Mouse (Mus musculus): ENCODE measurements at regions not wholly inside any gene's neighbourhood (a gene's known extent, or its start where the extent isn't known, plus 50 kb on each side); places are given as distances from the start of the nearest gene placed in this dataset.

DNA sequence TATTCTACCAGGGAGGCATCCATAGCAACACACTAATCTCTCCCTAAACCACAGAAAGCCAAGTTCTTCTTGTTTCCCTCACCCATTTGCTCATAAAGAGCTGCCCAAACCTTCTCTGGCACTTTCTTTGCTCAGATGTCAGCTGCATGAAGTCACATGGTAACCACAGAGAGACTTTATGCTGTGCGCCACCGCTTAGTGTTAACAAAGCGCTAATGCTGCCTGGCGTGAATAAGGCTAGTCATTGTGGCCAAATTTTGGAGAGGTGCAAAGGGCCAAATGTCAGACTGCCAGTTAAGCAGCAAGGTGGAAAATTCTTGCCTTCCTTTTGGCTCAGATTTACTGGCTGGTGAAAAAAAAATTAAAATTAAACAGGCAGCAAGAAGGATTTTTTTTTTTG is 302.3 kb downstream of the Osr1 start:
- Histone ChIP-seq H3K9me3 (replicated peaks; ENCODE audit: control insufficient read depth, low read length) (no peaks in the 10 kb centered on the region), H3K36me3 (replicated peaks; ENCODE audit: control insufficient read depth, insufficient read depth, low read length) (no peaks in the 10 kb centered on the region), H3K27ac (ENCODE audit: low read depth) (no peak overlapping the region), H3K4me3 (ENCODE audit: low read depth, low read length) (no peak overlapping the region), H3K27me3 (ENCODE audit: control insufficient read depth, insufficient read depth, low read length) (no peaks in the 10 kb centered on the region), H3K4me2 (ENCODE audit: low read depth, low read length) (no peak overlapping the region), H3K9ac (replicated peaks; ENCODE audit: low read depth, low read length) (no peak overlapping the region), H3K4me1 (ENCODE audit: control insufficient read depth, insufficient read depth) (no peaks in the 10 kb centered on the region)
- DNase-seq (ENCODE audit: low spot score) (no peak), ATAC-seq (ENCODE audit: insufficient read depth, low read depth) (no peak)
- no peak for TF ChIP-seq EP300 (IDR thresholded peaks at IDR 0.05; ENCODE audit: low read depth)
- TF ChIP-seq CTCF (IDR thresholded peaks at IDR 0.05; ENCODE audit: low read depth): no peak
- WGBS: 85% methylated on average over 4 of the region's 4 CpGs

DNA sequence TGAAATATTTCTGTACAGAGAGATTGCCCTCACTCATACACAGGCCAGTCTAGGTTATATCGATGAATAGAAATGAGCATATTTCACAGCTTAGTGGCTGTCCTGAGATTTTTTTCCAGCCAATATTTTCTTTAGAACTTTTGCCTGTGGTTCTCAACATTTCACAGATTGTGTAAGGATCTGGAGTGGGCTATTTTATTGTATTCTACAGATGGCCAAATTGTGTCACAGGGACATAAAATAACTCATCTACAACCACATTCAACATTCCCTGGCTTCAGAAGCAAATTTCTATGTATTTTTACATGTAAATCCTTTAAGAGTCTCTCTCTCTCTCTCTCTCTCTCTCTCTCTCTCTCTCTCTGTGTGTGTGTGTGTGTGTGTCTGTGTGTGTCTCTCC is 303.3 kb downstream of the Osr1 start:
- 89% methylated on average over 1 of the region's 1 CpGs for WGBS
- Histone ChIP-seq H3K4me3 (ENCODE audit: low read depth, low read length) (no peak overlapping the region), H3K9me3 (replicated peaks; ENCODE audit: control insufficient read depth, low read length) (no peaks in the 10 kb centered on the region)

DNA sequence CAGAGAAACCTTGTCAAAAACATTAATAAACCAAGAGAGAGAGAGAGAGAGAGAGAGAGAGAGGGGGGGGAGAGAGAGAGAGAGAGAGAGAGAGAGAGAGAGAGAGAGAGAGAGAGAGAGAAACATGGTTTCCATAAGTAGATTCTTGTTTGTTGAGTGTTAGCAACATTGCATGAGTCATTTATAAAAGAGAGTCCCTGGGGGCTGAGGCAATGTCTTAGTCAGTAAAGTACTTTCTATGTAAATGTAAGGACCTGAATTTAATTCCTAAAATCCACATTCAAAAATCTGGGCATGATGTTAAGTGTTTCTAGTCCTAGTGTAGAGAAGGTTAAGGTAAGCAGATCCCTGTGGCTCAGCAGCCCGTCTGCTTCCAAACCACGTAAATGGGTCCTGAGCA is 304.9 kb downstream of the Osr1 start:
- H3K36me3 ChIP-seq (replicated peaks; ENCODE audit: control insufficient read depth, insufficient read depth, low read length): no peaks in the 10 kb centered on the region
- no peaks in the 10 kb centered on the region for H3K27me3 ChIP-seq (ENCODE audit: control insufficient read depth, insufficient read depth, low read length)
- DNase-seq (ENCODE audit: low spot score): no peak
- TF ChIP-seq EP300 (IDR thresholded peaks at IDR 0.05; ENCODE audit: low read depth): no peak
- TF ChIP-seq CTCF (IDR thresholded peaks at IDR 0.05; ENCODE audit: low read depth): no peak
- no peaks in the 10 kb centered on the region for H3K4me1 ChIP-seq (ENCODE audit: control insufficient read depth, insufficient read depth)
- H3K9ac ChIP-seq (replicated peaks; ENCODE audit: low read depth, low read length): no peak overlapping the region
- WGBS: 94% methylated on average over 2 of the region's 2 CpGs
- no peaks in the 10 kb centered on the region for H3K9me3 ChIP-seq (replicated peaks; ENCODE audit: control insufficient read depth, low read length)
- ATAC-seq (ENCODE audit: insufficient read depth, low read depth): no peak
- no peak overlapping the region for H3K4me3 ChIP-seq (ENCODE audit: low read depth, low read length)
- H3K27ac ChIP-seq (ENCODE audit: low read depth): no peak overlapping the region
- no peak overlapping the region for H3K4me2 ChIP-seq (ENCODE audit: low read depth, low read length)

More for the DNA sequence above, 303.3 kb downstream of the Osr1 start:
- no peaks in the 10 kb centered on the region for H3K4me1 ChIP-seq (ENCODE audit: control insufficient read depth, insufficient read depth)
- no peak overlapping the region for H3K9ac ChIP-seq (replicated peaks; ENCODE audit: low read depth, low read length)
- TF ChIP-seq CTCF (IDR thresholded peaks at IDR 0.05; ENCODE audit: low read depth) (no peak), EP300 (IDR thresholded peaks at IDR 0.05; ENCODE audit: low read depth) (no peak)
- H3K27ac ChIP-seq (ENCODE audit: low read depth): no peak overlapping the region
- H3K27me3 ChIP-seq (ENCODE audit: control insufficient read depth, insufficient read depth, low read length): no peaks in the 10 kb centered on the region
- no peak overlapping the region for H3K4me2 ChIP-seq (ENCODE audit: low read depth, low read length)
- DNase-seq (ENCODE audit: low spot score): no peak
- no peaks in the 10 kb centered on the region for H3K36me3 ChIP-seq (replicated peaks; ENCODE audit: control insufficient read depth, insufficient read depth, low read length)
- no peak for ATAC-seq (ENCODE audit: insufficient read depth, low read depth)

DNA sequence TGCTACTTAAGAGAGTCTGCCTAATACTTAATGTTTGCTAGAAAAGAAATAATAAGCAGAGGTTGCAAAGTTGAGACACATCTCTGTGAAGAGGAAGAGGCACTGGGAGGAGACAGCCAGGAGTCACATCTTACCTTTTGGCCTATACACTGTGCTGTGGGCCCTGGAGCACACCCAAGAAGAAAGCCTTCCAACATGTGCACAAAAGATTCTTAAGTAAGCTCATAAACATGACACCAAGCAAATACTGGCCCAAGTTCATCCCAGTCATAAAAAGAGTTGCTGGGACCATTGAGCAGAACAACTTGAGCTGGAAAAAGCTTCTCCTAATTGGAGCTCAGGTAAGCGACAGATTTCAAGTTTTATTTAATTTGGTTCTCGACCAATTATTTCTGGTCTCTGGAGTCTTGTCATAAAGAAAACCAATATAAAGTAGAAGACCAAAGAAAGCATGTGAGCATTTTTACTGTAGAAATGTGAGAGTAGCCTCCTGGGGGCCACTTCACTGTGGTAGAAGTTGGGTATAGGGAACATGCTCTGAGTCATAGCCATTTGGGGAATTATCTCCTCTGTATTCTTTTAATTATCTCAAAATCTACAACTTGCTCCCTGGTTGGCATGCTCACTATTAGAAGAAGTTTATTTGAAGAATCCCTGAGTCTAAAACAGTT is 312.2 kb downstream of the Osr1 start:
- Histone ChIP-seq H3K27ac (ENCODE audit: low read depth) (no peak overlapping the region), H3K4me2 (ENCODE audit: low read depth, low read length) (no peak overlapping the region), H3K4me1 (ENCODE audit: control insufficient read depth, insufficient read depth) (no peaks in the 10 kb centered on the region), H3K36me3 (replicated peaks; ENCODE audit: control insufficient read depth, insufficient read depth, low read length) (no peaks in the 10 kb centered on the region), H3K4me3 (ENCODE audit: low read depth, low read length) (no peak overlapping the region), H3K9ac (replicated peaks; ENCODE audit: low read depth, low read length) (no peak overlapping the region), H3K27me3 (ENCODE audit: control insufficient read depth, insufficient read depth, low read length) (no peaks in the 10 kb centered on the region), H3K9me3 (replicated peaks; ENCODE audit: control insufficient read depth, low read length) (no peaks in the 10 kb centered on the region)
- WGBS: 79% methylated on average over 2 of the region's 2 CpGs
- no peak for ATAC-seq (ENCODE audit: insufficient read depth, low read depth)
- no peak for DNase-seq (ENCODE audit: low spot score)
- TF ChIP-seq CTCF (IDR thresholded peaks at IDR 0.05; ENCODE audit: low read depth): no peak
- no peak for TF ChIP-seq EP300 (IDR thresholded peaks at IDR 0.05; ENCODE audit: low read depth)

DNA sequence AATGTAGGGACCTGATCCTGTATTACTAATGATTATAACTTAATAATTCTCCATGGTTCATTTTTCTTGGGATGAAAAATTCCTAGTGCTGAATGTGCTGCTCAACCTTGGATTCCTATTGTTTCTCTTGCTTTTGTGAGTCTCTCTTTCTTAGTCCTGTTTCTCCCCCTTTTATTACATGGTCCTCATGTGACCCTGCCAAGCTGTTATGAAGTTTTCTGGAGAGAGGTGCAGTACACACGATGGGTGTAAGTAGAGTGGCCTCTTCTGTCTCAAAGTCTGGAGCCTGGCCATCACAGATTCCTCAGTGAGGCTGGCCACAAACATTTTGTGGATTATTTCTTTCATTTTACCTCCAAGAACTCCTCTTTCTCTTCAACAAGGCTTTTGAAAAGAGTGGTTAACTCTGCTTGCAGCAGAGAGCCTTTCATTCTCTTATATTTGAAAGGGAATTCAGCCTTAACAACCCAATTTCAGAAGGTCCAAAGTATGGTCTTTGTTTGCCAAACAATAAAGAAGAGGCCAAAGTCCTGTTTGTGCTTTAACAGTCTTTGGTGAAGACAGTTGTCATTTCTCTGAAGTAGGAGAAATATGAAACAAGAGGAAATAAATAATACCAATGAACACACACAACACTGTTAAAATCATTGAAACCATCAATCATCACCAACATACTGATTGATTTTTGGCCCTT is 313.3 kb downstream of the Osr1 start:
- H3K4me1 ChIP-seq (ENCODE audit: control insufficient read depth, insufficient read depth): no peaks in the 10 kb centered on the region
- no peak overlapping the region for H3K9ac ChIP-seq (replicated peaks; ENCODE audit: low read depth, low read length)
- no peak overlapping the region for H3K27ac ChIP-seq (ENCODE audit: low read depth)
- H3K36me3 ChIP-seq (replicated peaks; ENCODE audit: control insufficient read depth, insufficient read depth, low read length): no peaks in the 10 kb centered on the region
- H3K4me3 ChIP-seq (ENCODE audit: low read depth, low read length): no peak overlapping the region
- no peaks in the 10 kb centered on the region for H3K27me3 ChIP-seq (ENCODE audit: control insufficient read depth, insufficient read depth, low read length)
- 34% methylated on average over 1 of the region's 1 CpGs for WGBS
- H3K9me3 ChIP-seq (replicated peaks; ENCODE audit: control insufficient read depth, low read length): no peaks in the 10 kb centered on the region
- TF ChIP-seq EP300 (IDR thresholded peaks at IDR 0.05; ENCODE audit: low read depth): no peak
- no peak for TF ChIP-seq CTCF (IDR thresholded peaks at IDR 0.05; ENCODE audit: low read depth)
- no peak for ATAC-seq (ENCODE audit: insufficient read depth, low read depth)
- H3K4me2 ChIP-seq (ENCODE audit: low read depth, low read length): no peak overlapping the region
- no peak for DNase-seq (ENCODE audit: low spot score)

All from heart, postnatal 0 days (tissue).